Mouse (Mus musculus): ENCODE data around the gene B4galt1. TPM values are rescaled to one million over a fixed set of nuclear protein-coding genes. Genes with fewer than 3 reads are reported as not detected.
A peak's percentile ranks its signal among the peaks of the same experiment; 100 is the strongest.

The B4galt1 gene
- polyA plus RNA-seq, 1 experiment from 2014 or later: 26.6 TPM

GRCm38 (mm10) chr4:40857824-40858346, 4.1 kb upstream of the B4galt1 start:
- no peak for ATAC-seq
- 75% methylated on average over 8 of the region's 8 CpGs for WGBS
- H3K9ac ChIP-seq (ENCODE audit: low read depth, low read length): no peak overlapping the region
- no peak overlapping the region for H3K4me3 ChIP-seq (ENCODE audit: low read length)
- H3K36me3 ChIP-seq (ENCODE audit: control insufficient read depth, insufficient read depth, low read length): no peaks in the 10 kb centered on the region
- H3K4me2 ChIP-seq (ENCODE audit: low read depth, low read length): no peak overlapping the region
- H3K27me3 ChIP-seq (replicated peaks; ENCODE audit: control insufficient read depth, insufficient read depth, low read length): no peaks in the 10 kb centered on the region
- no peak overlapping the region for H3K27ac ChIP-seq (ENCODE audit: low read length)
- no peaks in the 10 kb centered on the region for H3K4me1 ChIP-seq (ENCODE audit: control insufficient read depth, insufficient read depth, low read length)
- no peaks in the 10 kb centered on the region for H3K9me3 ChIP-seq (ENCODE audit: control insufficient read depth, low read length)

- no peak overlapping the region for H3K4me2 ChIP-seq (ENCODE audit: low read depth, low read length)
- WGBS: 63% methylated on average over 6 of the region's 6 CpGs
- no peak overlapping the region for H3K27ac ChIP-seq (ENCODE audit: low read length)
- no peak overlapping the region for H3K9ac ChIP-seq (ENCODE audit: low read depth, low read length)
- H3K9me3 ChIP-seq (ENCODE audit: control insufficient read depth, low read length): no peaks in the 10 kb centered on the region
- H3K27me3 ChIP-seq (replicated peaks; ENCODE audit: control insufficient read depth, insufficient read depth, low read length): no peaks in the 10 kb centered on the region
- no peak overlapping the region for H3K4me3 ChIP-seq (ENCODE audit: low read length)
- ATAC-seq: no peak
- H3K36me3 ChIP-seq (ENCODE audit: control insufficient read depth, insufficient read depth, low read length): no peaks in the 10 kb centered on the region
- H3K4me1 ChIP-seq (ENCODE audit: control insufficient read depth, insufficient read depth, low read length): no peaks in the 10 kb centered on the region
These were observed 2.8 kb upstream of the B4galt1 start for GRCm38 (mm10) chr4:40856571-40856970.

GRCm38 (mm10) chr4:40854387-40854933, 655 bp upstream of the B4galt1 start:
- WGBS: 15% methylated on average over 18 of the region's 18 CpGs
- Histone ChIP-seq H3K4me1 (ENCODE audit: control insufficient read depth, insufficient read depth, low read length) (peaks cover 17% of the 10 kb centered on the region), H3K27ac (ENCODE audit: low read length) (peak overlapping the region; percentile 80), H3K9ac (ENCODE audit: low read depth, low read length) (peak overlapping the region; percentile 71), H3K4me2 (ENCODE audit: low read depth, low read length) (peak overlapping the region; percentile 78), H3K27me3 (replicated peaks; ENCODE audit: control insufficient read depth, insufficient read depth, low read length) (no peaks in the 10 kb centered on the region), H3K9me3 (ENCODE audit: control insufficient read depth, low read length) (no peaks in the 10 kb centered on the region), H3K4me3 (ENCODE audit: low read length) (peak overlapping the region; percentile 72), H3K36me3 (ENCODE audit: control insufficient read depth, insufficient read depth, low read length) (no peaks in the 10 kb centered on the region)
- no peak; the same call in 1 of the 2 replicates for ATAC-seq

GRCm38 (mm10) chr4:40852861-40853564, 792 bp downstream of the B4galt1 start:
- Histone ChIP-seq H3K9me3 (ENCODE audit: control insufficient read depth, low read length) (no peaks in the 10 kb centered on the region), H3K36me3 (ENCODE audit: control insufficient read depth, insufficient read depth, low read length) (no peaks in the 10 kb centered on the region), H3K27ac (ENCODE audit: low read length) (peak overlapping the region; percentile 89), H3K4me1 (ENCODE audit: control insufficient read depth, insufficient read depth, low read length) (peaks cover 21% of the 10 kb centered on the region), H3K4me3 (ENCODE audit: low read length) (peak overlapping the region; percentile 72), H3K4me2 (ENCODE audit: low read depth, low read length) (peak overlapping the region; percentile 78), H3K27me3 (replicated peaks; ENCODE audit: control insufficient read depth, insufficient read depth, low read length) (no peaks in the 10 kb centered on the region), H3K9ac (ENCODE audit: low read depth, low read length) (peak overlapping the region; percentile 86)
- no peak for ATAC-seq
- WGBS: 2% methylated on average over 20 of the region's 20 CpGs

- Histone ChIP-seq H3K4me3 (ENCODE audit: low read length) (peak overlapping the region; percentile 72), H3K4me1 (ENCODE audit: control insufficient read depth, insufficient read depth, low read length) (peaks cover 26% of the 10 kb centered on the region), H3K9me3 (ENCODE audit: control insufficient read depth, low read length) (no peaks in the 10 kb centered on the region), H3K27ac (ENCODE audit: low read length) (peak overlapping the region; percentile 89), H3K36me3 (ENCODE audit: control insufficient read depth, insufficient read depth, low read length) (no peaks in the 10 kb centered on the region), H3K27me3 (replicated peaks; ENCODE audit: control insufficient read depth, insufficient read depth, low read length) (no peaks in the 10 kb centered on the region), H3K9ac (ENCODE audit: low read depth, low read length) (peak overlapping the region; percentile 86), H3K4me2 (ENCODE audit: low read depth, low read length) (peak overlapping the region; percentile 78)
- WGBS: 30% methylated on average over 5 of the region's 5 CpGs
- ATAC-seq: no peak
These were observed 1.5 kb downstream of the B4galt1 start for GRCm38 (mm10) chr4:40852249-40852781.

- H3K27ac ChIP-seq (ENCODE audit: low read length): peak overlapping the region; percentile 67
- ATAC-seq: no peak
- no peaks in the 10 kb centered on the region for H3K27me3 ChIP-seq (replicated peaks; ENCODE audit: control insufficient read depth, insufficient read depth, low read length)
- no peaks in the 10 kb centered on the region for H3K36me3 ChIP-seq (ENCODE audit: control insufficient read depth, insufficient read depth, low read length)
- peaks cover 31% of the 10 kb centered on the region for H3K4me1 ChIP-seq (ENCODE audit: control insufficient read depth, insufficient read depth, low read length)
- 38% methylated on average over 4 of the region's 4 CpGs for WGBS
- peak overlapping the region; percentile 72 for H3K4me3 ChIP-seq (ENCODE audit: low read length)
- H3K9ac ChIP-seq (ENCODE audit: low read depth, low read length): peak overlapping the region; percentile 48
- H3K9me3 ChIP-seq (ENCODE audit: control insufficient read depth, low read length): no peaks in the 10 kb centered on the region
- peak overlapping the region; percentile 78 for H3K4me2 ChIP-seq (ENCODE audit: low read depth, low read length)
These were observed 2.0 kb downstream of the B4galt1 start for GRCm38 (mm10) chr4:40851763-40852248.

GRCm38 (mm10) chr4:40851031-40851762, 2.6 kb downstream of the B4galt1 start:
- H3K9ac ChIP-seq (ENCODE audit: low read depth, low read length): peak overlapping the region; percentile 48
- H3K36me3 ChIP-seq (ENCODE audit: control insufficient read depth, insufficient read depth, low read length): no peaks in the 10 kb centered on the region
- ATAC-seq: no peak
- peak overlapping the region; percentile 72 for H3K4me3 ChIP-seq (ENCODE audit: low read length)
- H3K4me2 ChIP-seq (ENCODE audit: low read depth, low read length): peak overlapping the region; percentile 78
- peak overlapping the region; percentile 67 for H3K27ac ChIP-seq (ENCODE audit: low read length)
- WGBS: 75% methylated on average over 6 of the region's 6 CpGs
- H3K9me3 ChIP-seq (ENCODE audit: control insufficient read depth, low read length): no peaks in the 10 kb centered on the region
- H3K27me3 ChIP-seq (replicated peaks; ENCODE audit: control insufficient read depth, insufficient read depth, low read length): no peaks in the 10 kb centered on the region
- peaks cover 36% of the 10 kb centered on the region for H3K4me1 ChIP-seq (ENCODE audit: control insufficient read depth, insufficient read depth, low read length)

GRCm38 (mm10) chr4:40850582-40850981, 3.2 kb downstream of the B4galt1 start:
- peak overlapping the region; percentile 78 for H3K4me2 ChIP-seq (ENCODE audit: low read depth, low read length)
- H3K9me3 ChIP-seq (ENCODE audit: control insufficient read depth, low read length): no peaks in the 10 kb centered on the region
- no peak overlapping the region for H3K4me3 ChIP-seq (ENCODE audit: low read length)
- no peak for ATAC-seq
- no peaks in the 10 kb centered on the region for H3K27me3 ChIP-seq (replicated peaks; ENCODE audit: control insufficient read depth, insufficient read depth, low read length)
- H3K36me3 ChIP-seq (ENCODE audit: control insufficient read depth, insufficient read depth, low read length): no peaks in the 10 kb centered on the region
- H3K27ac ChIP-seq (ENCODE audit: low read length): no peak overlapping the region
- H3K4me1 ChIP-seq (ENCODE audit: control insufficient read depth, insufficient read depth, low read length): peaks cover 42% of the 10 kb centered on the region
- peak overlapping the region; percentile 48; the same call in 1 of the 2 replicates for H3K9ac ChIP-seq (ENCODE audit: low read depth, low read length)
- 50% methylated on average over 5 of the region's 5 CpGs for WGBS

GRCm38 (mm10) chr4:40849518-40849917, 4.3 kb downstream of the B4galt1 start:
- Histone ChIP-seq H3K4me3 (ENCODE audit: low read length) (no peak overlapping the region), H3K9ac (ENCODE audit: low read depth, low read length) (no peak overlapping the region), H3K4me2 (ENCODE audit: low read depth, low read length) (no peak overlapping the region), H3K27me3 (replicated peaks; ENCODE audit: control insufficient read depth, insufficient read depth, low read length) (0 out of 2 replicates have a peak, but pooled peaks cover 2% of the 10 kb centered on the region), H3K4me1 (ENCODE audit: control insufficient read depth, insufficient read depth, low read length) (peaks cover 48% of the 10 kb centered on the region), H3K36me3 (ENCODE audit: control insufficient read depth, insufficient read depth, low read length) (no peaks in the 10 kb centered on the region), H3K9me3 (ENCODE audit: control insufficient read depth, low read length) (no peaks in the 10 kb centered on the region), H3K27ac (ENCODE audit: low read length) (no peak overlapping the region)
- 87% methylated on average over 3 of the region's 3 CpGs for WGBS
- no peak for ATAC-seq
